Mouse (Mus musculus) gastrocnemius, postnatal 14 days (tissue): ENCODE data around the gene Stat4. TPM values are rescaled to one million over a fixed set of nuclear protein-coding genes. Genes with fewer than 3 reads are reported as not detected.
A peak's percentile ranks its signal among the peaks of the same experiment; 100 is the strongest.

Source experiments
- DNase-seq: peaks from one replicate; pipeline ENCODE4 v3.0.0; 2021; ENCODE audit warnings: mixed read lengths
- intact Hi-C: fragments of 180-260 bp; cut with DNase I; formaldehyde crosslinking; loops from one replicate; pipeline ENCODE4 v1.15.1; 2025; ENCODE audit warnings: low total_unique reads
- long read RNA-seq, 2 experiments: library from polyadenylated mRNA; stranded (forward); transcript quantifications; one replicate each; pipeline ENCODE4 v2.0.0; 2021
- total RNA-seq, 2 experiments: library from RNA; stranded (reverse); gene quantifications; 2 replicates each; pipeline ENCODE4 v1.2.3; 2021

Gene Stat4
- total RNA-seq: not detected
- long read RNA-seq, experiment 1: 0 reads
- long read RNA-seq, experiment 2: 0 reads

GRCm38 (mm10) chr1:51986848-51987247 is at the start of gene Stat4:
Gene Stat4 (plus strand): TSS chr1:51987148.
- no peak for DNase-seq
- intact Hi-C loops: no loop called here

- no peak for DNase-seq
- intact Hi-C loops: no loop called here
Observed at GRCm38 (mm10) chr1:51938357-51938756, 48.6 kb upstream of the Stat4 start.

- intact Hi-C loops: loop anchor here (5.0 kb wide), 1 partner anchor 297 kb away; no protein-coding TSS in a partner anchor
- DNase-seq: peak; percentile 28
Observed at GRCm38 (mm10) chr1:51944755-51945154, 42.2 kb upstream of the Stat4 start.

GRCm38 (mm10) chr1:51947116-51947515 is 39.8 kb upstream of the Stat4 start:
- intact Hi-C loops: loop anchor here (5.0 kb wide), 1 partner anchor 300 kb away; no protein-coding TSS in a partner anchor

GRCm38 (mm10) chr1:51964647-51965046 is 22.3 kb upstream of the Stat4 start:
- DNase-seq: no peak
- intact Hi-C loops: no loop called here

More at GRCm38 (mm10) chr1:51947116-51947515, 39.8 kb upstream of the Stat4 start:
- DNase-seq: no peak

- intact Hi-C loops: no loop called here
- no peak for DNase-seq
Observed at GRCm38 (mm10) chr1:51968994-51969393, 18.0 kb upstream of the Stat4 start.

GRCm38 (mm10) chr1:51970182-51970581 is 16.8 kb upstream of the Stat4 start:
- intact Hi-C loops: no loop called here
- no peak for DNase-seq

GRCm38 (mm10) chr1:51975589-51975988 is 11.4 kb upstream of the Stat4 start:
- intact Hi-C loops: no loop called here
- DNase-seq: no peak

GRCm38 (mm10) chr1:51979048-51979447 is 7.9 kb upstream of the Stat4 start:
- DNase-seq: no peak
- intact Hi-C loops: no loop called here

GRCm38 (mm10) chr1:51991983-51992609 is 5.1 kb downstream of the Stat4 start:
- intact Hi-C loops: no loop called here
- no peak for DNase-seq

- no peak for DNase-seq
- intact Hi-C loops: no loop called here
Observed at GRCm38 (mm10) chr1:51996056-51996455, 9.1 kb downstream of the Stat4 start.

GRCm38 (mm10) chr1:51996751-51997659 is 10.1 kb downstream of the Stat4 start:
- intact Hi-C loops: no loop called here
- no peak for DNase-seq

- intact Hi-C loops: no loop called here
- DNase-seq: peak; percentile 29
Observed at GRCm38 (mm10) chr1:51998542-51998941, 11.6 kb downstream of the Stat4 start.

- intact Hi-C loops: loop anchor here (5.0 to 10.0 kb wide), 2 partner anchors 93 to 359 kb away; no protein-coding TSS in a partner anchor
- DNase-seq: peak; percentile 60
Observed at GRCm38 (mm10) chr1:52004096-52004495, 17.1 kb downstream of the Stat4 start.

- no peak for DNase-seq
- intact Hi-C loops: loop anchor here (10.0 kb wide), 1 partner anchor 364 kb away; no protein-coding TSS in a partner anchor
Observed at GRCm38 (mm10) chr1:52008443-52008842, 21.5 kb downstream of the Stat4 start.

GRCm38 (mm10) chr1:52008947-52009346 is 22.0 kb downstream of the Stat4 start:
- intact Hi-C loops: loop anchor here (10.0 kb wide), 1 partner anchor 364 kb away; no protein-coding TSS in a partner anchor
- DNase-seq: no peak

GRCm38 (mm10) chr1:52010741-52011140 is 23.8 kb downstream of the Stat4 start:
- intact Hi-C loops: no loop called here
- no peak for DNase-seq

- intact Hi-C loops: no loop called here
- DNase-seq: no peak
Observed at GRCm38 (mm10) chr1:52011227-52011626, 24.3 kb downstream of the Stat4 start.

- intact Hi-C loops: no loop called here
- no peak for DNase-seq
Observed at GRCm38 (mm10) chr1:52012231-52012630, 25.3 kb downstream of the Stat4 start.

GRCm38 (mm10) chr1:52012757-52013156 is 25.8 kb downstream of the Stat4 start:
- DNase-seq: no peak
- intact Hi-C loops: no loop called here
